Mouse (Mus musculus) duodenum, adult 2 months (tissue): ENCODE data around the gene Olfr715. TPM values are rescaled to one million over a fixed set of nuclear protein-coding genes. Genes with fewer than 3 reads are reported as not detected.

Experiments
- polyA plus RNA-seq: library from polyadenylated mRNA; depleted of rRNA; stranded (reverse); fragments of >200 nt; gene quantifications from 2 replicates; pipeline ENCODE4 v1.2.3, GENCODE M21; 2012; ENCODE audit warnings: low replicate concordance; rRNA removed

Olfr715 gene
- not detected in 2 replicates for polyA plus RNA-seq

GRCm38 (mm10) chr7:107130983-107131382, at the start of gene Olfr715:
Gene Olfr715 (minus strand): TSS chr7:107131083.

GRCm38 (mm10) chr7:107166690-107167089, 35.8 kb upstream of the Olfr715 start, which contains the start of gene Nlrp14:
Gene Nlrp14 (plus strand): TSS chr7:107166990.

GRCm38 (mm10) chr7:107138027-107138426, 7.1 kb upstream of the Olfr715 start, which contains the start of gene Olfr716:
Gene Olfr716 (plus strand): TSS chr7:107138327.

GRCm38 (mm10) chr7:107110269-107110668, 20.6 kb downstream of the Olfr715 start, which contains the start of gene Olfr715b:
Gene Olfr715b (minus strand): TSS chr7:107110369.

GRCm38 (mm10) chr7:107092920-107093319, 38.0 kb downstream of the Olfr715 start, which contains the start of gene Olfr17:
Gene Olfr17 (plus strand): TSS chr7:107093220.

Other genes with a start within 250 kb of the Olfr715 start
- gene Olfr706, start 242.9 kb downstream of the Olfr715 start, polyA plus RNA-seq: not detected in 2 replicates
- not detected in 2 replicates for gene Olfr707, start 229.8 kb downstream of the Olfr715 start, polyA plus RNA-seq
- gene Olfr1532-ps1, start 223.1 kb downstream of the Olfr715 start, polyA plus RNA-seq: not detected in 2 replicates
- gene Olfr709-ps1, start 198.9 kb downstream of the Olfr715 start, polyA plus RNA-seq: not detected in 2 replicates
- gene Olfr710, start 182.8 kb downstream of the Olfr715 start, polyA plus RNA-seq: not detected in 2 replicates
- not detected in 2 replicates for gene Olfr6, start 167.1 kb downstream of the Olfr715 start, polyA plus RNA-seq
- not detected in 2 replicates for gene Olfr711, start 155.6 kb downstream of the Olfr715 start, polyA plus RNA-seq
- not detected in 2 replicates for gene Olfr2, start 125.0 kb downstream of the Olfr715 start, polyA plus RNA-seq
- gene Olfr713, start 99.9 kb downstream of the Olfr715 start, polyA plus RNA-seq: not detected in 2 replicates
- not detected in 2 replicates for gene Olfr714, start 60.1 kb downstream of the Olfr715 start, polyA plus RNA-seq
- gene Olfr17, start 37.9 kb downstream of the Olfr715 start, polyA plus RNA-seq: not detected in 2 replicates
- not detected in 2 replicates for gene Olfr715b, start 20.7 kb downstream of the Olfr715 start, polyA plus RNA-seq
- not detected in 2 replicates for gene Olfr716, start 7.2 kb upstream of the Olfr715 start, polyA plus RNA-seq
- not detected in 2 replicates for gene Nlrp14, start 35.9 kb upstream of the Olfr715 start, polyA plus RNA-seq
- not detected in 2 replicates for gene Rbmxl2, start 78.4 kb upstream of the Olfr715 start, polyA plus RNA-seq
- gene Syt9, start 239.6 kb upstream of the Olfr715 start, polyA plus RNA-seq: 0.18 and 0.30 TPM in 2 replicates